Mouse (Mus musculus): ENCODE results near the gene Macc1.

- TF ChIP-seq POLR2A (IDR thresholded peaks at IDR 0.05; ENCODE audit: borderline replicate concordance, extremely low read depth, low read depth, low read length) (no peak), CTCF (IDR thresholded peaks at IDR 0.05; ENCODE audit: insufficient read depth, low read length) (no peak)
Observed at GRCm38 (mm10) chr12:119271964-119272363, 42.1 kb upstream of the Macc1 start.

Measured in lung, adult 2 months (tissue).